Mouse (Mus musculus) kidney, adult 2 months (tissue): ENCODE results near the gene Jpt1.

ENCODE experiments used
- CTCF ChIP-seq: fragments of 200-500 bp; conservative IDR thresholded peaks from 2 replicates; pipeline ENCODE4 v1.5.1; 2011; ENCODE audit warnings: low read depth, mild to moderate bottlenecking, control low read depth, low read length, moderate library complexity, mixed read lengths; ENCODE audit not compliant: insufficient read depth, insufficient read length
- POLR2A ChIP-seq: fragments of 200-500 bp; IDR thresholded peaks from one replicate; pipeline ENCODE4 v1.6.1; 2011; ENCODE audit warnings: low read depth, low read length, control low read depth

GRCm38 (mm10) chr11:115535401-115536037, 21.3 kb upstream of the Jpt1 start:
- TF ChIP-seq CTCF: no peak
- TF ChIP-seq POLR2A: no peak
